Mouse (Mus musculus): Measurements from ENCODE around the gene Mrap. TPM values are rescaled to one million over a fixed set of nuclear protein-coding genes. Genes with fewer than 3 reads are reported as not detected.

Gene Mrap
- 0.21 and 0.34 TPM in 2 replicates for polyA plus RNA-seq (2015; fragmentation: Nextera tagmentation; extraction: Ambion mirVana)

DNA sequence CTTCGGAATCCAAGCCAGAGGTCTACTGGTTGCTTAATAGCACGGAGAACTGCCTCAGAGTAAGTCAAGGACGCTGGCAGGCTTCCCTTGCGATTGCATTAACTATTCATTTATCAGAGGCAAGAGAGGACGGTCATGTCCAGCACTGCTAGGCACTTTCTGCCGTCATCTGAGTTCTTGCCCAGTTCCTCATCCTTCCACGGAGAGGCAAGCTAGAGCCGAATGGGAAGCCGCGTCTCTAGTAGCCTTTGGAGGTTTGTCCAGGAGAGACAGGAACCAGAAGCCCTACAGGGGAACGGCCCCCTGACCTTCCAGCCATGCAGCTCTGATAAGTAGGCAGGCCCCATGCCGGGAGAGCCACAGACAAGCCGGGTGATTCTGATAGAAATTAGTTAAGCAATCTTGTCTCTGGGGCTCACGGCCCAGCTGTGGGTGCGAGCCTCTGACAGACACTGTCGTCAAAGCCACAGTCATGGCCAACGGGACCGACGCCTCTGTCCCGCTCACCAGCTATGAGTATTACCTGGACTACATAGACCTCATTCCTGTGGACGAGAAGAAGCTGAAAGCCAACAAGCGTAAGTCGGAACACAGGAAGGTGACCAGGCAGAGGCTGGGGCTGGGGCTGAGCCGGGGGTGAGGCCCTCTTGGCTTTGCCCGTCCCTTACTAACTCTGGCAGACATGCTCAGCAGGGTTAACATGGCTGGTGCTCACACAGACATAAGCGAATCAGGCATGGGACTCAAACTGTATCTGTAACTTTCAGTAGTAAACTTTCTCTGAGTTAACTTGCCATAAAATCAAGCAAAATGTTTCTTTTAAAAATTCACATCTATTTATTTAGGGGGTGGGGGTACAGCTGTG lies at the start of gene Mrap:
Gene Mrap, plus strand, starts transcription at position 116 of the 865 bp plus-strand sequence.
- no peak within 1 kb of the TSS for H3K9ac ChIP-seq
- H3K4me3 ChIP-seq (replicated peaks) = no peak within 1 kb of the TSS
- 83% methylated on average over 26 of the region's 26 CpGs for WGBS
- H3K36me3 ChIP-seq = no peaks in the 10 kb centered on the region
- ATAC-seq (ENCODE audit: insufficient number of reproducible peaks, low FRiP score, low TSS enrichment, low read depth) = no peak
- H3K27me3 ChIP-seq = no peaks in the 10 kb centered on the region
- H3K9me3 ChIP-seq (replicated peaks) = no peaks in the 10 kb centered on the region
- peaks cover 3% of the 10 kb centered on the region; the same call in 1 of the 2 replicates for H3K4me1 ChIP-seq
- no peak within 1 kb of the TSS for H3K27ac ChIP-seq (replicated peaks)
- no peak within 1 kb of the TSS for H3K4me2 ChIP-seq (replicated peaks)

DNA sequence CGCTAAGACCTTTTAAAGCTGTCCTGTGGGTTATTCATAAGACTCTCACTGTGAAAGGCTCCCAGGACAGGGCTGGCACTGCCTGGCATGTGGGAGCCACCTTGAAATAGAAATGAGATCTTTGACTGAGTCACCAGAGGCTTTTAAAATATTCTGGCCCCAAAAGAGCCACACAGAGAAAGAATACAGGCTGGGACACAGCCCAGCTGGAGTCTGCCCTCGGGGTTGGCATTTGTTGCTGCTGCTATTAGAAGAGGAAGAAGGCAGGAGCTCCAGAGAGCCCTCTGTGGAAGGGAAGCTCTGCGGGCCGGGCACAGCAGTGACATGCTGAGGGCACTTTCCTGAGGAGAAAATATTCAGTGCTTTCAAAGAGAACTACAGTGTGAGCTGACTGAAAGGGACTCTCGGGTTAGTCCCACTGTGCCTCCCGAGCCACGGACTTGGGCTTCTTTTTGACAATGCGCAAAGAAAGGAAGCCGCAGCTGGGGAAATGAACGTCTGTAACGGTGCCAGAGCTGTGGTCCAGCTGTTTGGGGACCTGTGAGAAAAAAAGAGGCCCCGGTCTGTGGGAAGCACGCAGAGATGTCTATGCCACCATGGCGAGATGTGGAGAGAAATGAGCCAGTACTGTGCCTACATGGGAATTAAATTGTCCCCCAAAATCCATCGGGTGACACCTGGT lies 45.2 kb upstream of the Mrap start:
- H3K4me1 ChIP-seq = peaks cover 7% of the 10 kb centered on the region; the same call in 1 of the 2 replicates
- H3K27ac ChIP-seq (replicated peaks) = no peak overlapping the region
- H3K9me3 ChIP-seq (replicated peaks) = no peaks in the 10 kb centered on the region
- no peak overlapping the region for H3K4me2 ChIP-seq (replicated peaks)
- WGBS = 55% methylated on average over 15 of the region's 15 CpGs
- ATAC-seq (ENCODE audit: insufficient number of reproducible peaks, low FRiP score, low TSS enrichment, low read depth) = no peak
- no peak overlapping the region for H3K4me3 ChIP-seq (replicated peaks)
- no peak overlapping the region for H3K9ac ChIP-seq
- no peaks in the 10 kb centered on the region for H3K36me3 ChIP-seq
- H3K27me3 ChIP-seq = no peaks in the 10 kb centered on the region

DNA sequence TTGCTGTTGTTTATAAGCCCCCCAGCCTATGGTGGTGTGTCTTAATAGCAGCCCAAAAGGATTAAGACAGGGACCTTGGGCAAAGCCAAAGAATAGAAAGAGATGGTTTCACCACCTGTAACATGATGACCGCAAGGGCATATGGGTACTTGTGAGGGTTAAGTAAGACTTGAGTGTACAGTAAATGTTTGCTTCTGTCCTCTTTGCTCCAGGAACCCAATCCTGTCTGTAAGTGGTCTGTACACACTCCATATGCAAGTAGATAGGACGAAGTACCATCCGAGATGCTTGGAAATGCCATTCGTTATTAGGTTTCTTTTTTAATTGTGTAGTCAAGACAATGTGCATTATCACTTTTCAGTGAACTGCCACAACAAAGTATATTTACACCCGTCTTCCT lies 44.4 kb upstream of the Mrap start:
- Histone ChIP-seq H3K4me3 (replicated peaks) (no peak overlapping the region), H3K36me3 (no peaks in the 10 kb centered on the region), H3K27me3 (no peaks in the 10 kb centered on the region), H3K9me3 (replicated peaks) (no peaks in the 10 kb centered on the region), H3K9ac (no peak overlapping the region), H3K27ac (replicated peaks) (no peak overlapping the region), H3K4me2 (replicated peaks) (no peak overlapping the region), H3K4me1 (peaks cover 7% of the 10 kb centered on the region; the same call in 1 of the 2 replicates)
- 91% methylated on average over 5 of the region's 5 CpGs for WGBS
- ATAC-seq (ENCODE audit: insufficient number of reproducible peaks, low FRiP score, low TSS enrichment, low read depth) = no peak

DNA sequence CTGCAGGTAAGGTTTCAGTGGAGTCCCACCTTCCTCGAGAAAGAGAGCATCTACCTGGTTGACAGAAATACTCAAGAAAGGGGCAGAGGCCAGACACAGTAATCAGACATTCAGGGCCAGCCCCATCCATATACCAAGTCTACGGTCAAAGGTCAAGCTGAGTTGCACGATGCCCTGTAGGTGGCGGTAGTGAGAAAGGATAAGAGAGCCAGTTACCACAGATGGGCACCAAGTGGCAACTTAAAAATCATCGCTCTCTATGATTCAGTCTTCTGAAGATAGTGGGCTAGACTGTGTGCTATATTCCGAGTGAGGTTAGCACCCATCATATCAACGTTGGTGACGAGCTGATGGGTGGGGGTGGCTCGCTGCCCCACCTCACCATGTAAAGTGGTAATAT lies 43.3 kb upstream of the Mrap start:
- H3K4me2 ChIP-seq (replicated peaks) = no peak overlapping the region
- H3K9me3 ChIP-seq (replicated peaks) = no peaks in the 10 kb centered on the region
- 68% methylated on average over 9 of the region's 9 CpGs for WGBS
- ATAC-seq (ENCODE audit: insufficient number of reproducible peaks, low FRiP score, low TSS enrichment, low read depth) = no peak
- H3K4me3 ChIP-seq (replicated peaks) = no peak overlapping the region
- peaks cover 7% of the 10 kb centered on the region; the same call in 1 of the 2 replicates for H3K4me1 ChIP-seq
- H3K9ac ChIP-seq = no peak overlapping the region
- no peak overlapping the region for H3K27ac ChIP-seq (replicated peaks)
- no peaks in the 10 kb centered on the region for H3K36me3 ChIP-seq
- no peaks in the 10 kb centered on the region for H3K27me3 ChIP-seq

DNA sequence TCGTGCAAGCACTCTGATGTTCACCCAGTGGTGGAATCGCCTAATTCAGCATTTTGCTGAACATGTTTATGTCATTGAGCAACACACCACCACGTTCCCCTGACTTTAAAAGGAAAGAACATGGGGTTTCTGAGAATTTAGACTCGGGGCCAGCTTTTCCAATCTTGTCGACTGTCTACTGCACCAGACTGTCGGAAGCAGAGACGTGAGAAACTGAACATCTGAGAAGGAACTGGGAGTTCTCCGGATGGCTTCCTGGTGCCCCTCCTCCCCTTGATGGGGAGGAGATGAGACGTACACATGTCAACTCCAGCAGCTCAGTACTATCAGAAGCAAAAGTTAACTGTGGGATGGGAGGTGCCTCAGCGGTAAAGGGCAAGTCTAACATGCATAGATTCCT lies 42.9 kb upstream of the Mrap start:
- 63% methylated on average over 10 of the region's 10 CpGs for WGBS
- no peak for ATAC-seq (ENCODE audit: insufficient number of reproducible peaks, low FRiP score, low TSS enrichment, low read depth)

DNA sequence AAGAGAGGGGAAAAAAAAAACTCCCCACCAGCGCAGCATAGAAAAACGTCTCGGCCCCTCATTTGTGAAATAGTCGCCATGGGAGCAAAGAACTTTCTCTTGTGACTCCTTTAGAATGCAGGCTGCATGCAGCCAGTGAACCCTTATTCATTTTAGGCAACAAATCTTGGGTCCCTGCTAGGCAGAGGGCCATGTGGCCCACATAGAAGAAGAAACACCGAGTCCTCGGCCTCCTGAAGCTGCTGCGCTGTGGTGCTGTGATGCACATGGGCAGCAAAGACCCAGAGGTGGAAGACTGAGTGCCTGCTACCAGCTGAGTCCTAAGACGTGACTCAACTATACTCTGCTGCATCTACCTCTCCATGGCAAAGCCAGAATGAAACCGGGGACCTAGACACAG lies 41.7 kb upstream of the Mrap start:
- H3K27me3 ChIP-seq = no peaks in the 10 kb centered on the region
- H3K4me1 ChIP-seq = peaks cover 7% of the 10 kb centered on the region; the same call in 1 of the 2 replicates
- no peak overlapping the region for H3K27ac ChIP-seq (replicated peaks)
- WGBS = 84% methylated on average over 9 of the region's 9 CpGs
- H3K4me2 ChIP-seq (replicated peaks) = no peak overlapping the region
- H3K9ac ChIP-seq = no peak overlapping the region
- H3K9me3 ChIP-seq (replicated peaks) = no peaks in the 10 kb centered on the region
- no peak overlapping the region for H3K4me3 ChIP-seq (replicated peaks)
- ATAC-seq (ENCODE audit: insufficient number of reproducible peaks, low FRiP score, low TSS enrichment, low read depth) = no peak
- H3K36me3 ChIP-seq = no peaks in the 10 kb centered on the region

More for the DNA sequence above, 42.9 kb upstream of the Mrap start:
- H3K4me1 ChIP-seq = peaks cover 7% of the 10 kb centered on the region; the same call in 1 of the 2 replicates
- H3K4me3 ChIP-seq (replicated peaks) = no peak overlapping the region
- no peaks in the 10 kb centered on the region for H3K27me3 ChIP-seq
- no peak overlapping the region for H3K9ac ChIP-seq
- H3K9me3 ChIP-seq (replicated peaks) = no peaks in the 10 kb centered on the region
- no peaks in the 10 kb centered on the region for H3K36me3 ChIP-seq
- H3K27ac ChIP-seq (replicated peaks) = no peak overlapping the region
- no peak overlapping the region for H3K4me2 ChIP-seq (replicated peaks)

DNA sequence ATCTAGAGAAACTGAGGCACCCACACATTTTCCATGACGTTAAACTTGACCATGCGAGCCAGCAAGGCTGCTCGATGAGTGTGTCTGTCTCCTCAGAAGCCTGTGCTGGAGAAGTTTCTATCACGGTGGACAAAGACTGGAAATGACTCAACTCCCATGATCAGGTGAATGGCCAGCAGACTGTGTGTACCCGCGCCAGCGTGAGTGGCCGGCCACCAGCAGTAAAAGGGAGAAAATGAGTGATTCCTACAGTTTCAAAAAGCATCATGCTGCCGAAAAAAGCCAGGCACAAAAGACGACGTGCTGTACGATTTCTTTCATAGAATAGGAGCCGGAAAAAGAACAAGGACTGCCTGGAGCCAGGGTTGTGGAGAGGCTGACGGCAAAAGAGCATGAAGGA lies 38.6 kb upstream of the Mrap start:
- H3K9me3 ChIP-seq (replicated peaks) = no peaks in the 10 kb centered on the region
- H3K36me3 ChIP-seq = no peaks in the 10 kb centered on the region
- no peaks in the 10 kb centered on the region for H3K4me1 ChIP-seq
- H3K27me3 ChIP-seq = no peaks in the 10 kb centered on the region
- no peak overlapping the region for H3K9ac ChIP-seq
- no peak overlapping the region for H3K4me3 ChIP-seq (replicated peaks)
- no peak overlapping the region for H3K27ac ChIP-seq (replicated peaks)
- ATAC-seq (ENCODE audit: insufficient number of reproducible peaks, low FRiP score, low TSS enrichment, low read depth) = no peak
- 72% methylated on average over 14 of the region's 14 CpGs for WGBS
- no peak overlapping the region for H3K4me2 ChIP-seq (replicated peaks)

DNA sequence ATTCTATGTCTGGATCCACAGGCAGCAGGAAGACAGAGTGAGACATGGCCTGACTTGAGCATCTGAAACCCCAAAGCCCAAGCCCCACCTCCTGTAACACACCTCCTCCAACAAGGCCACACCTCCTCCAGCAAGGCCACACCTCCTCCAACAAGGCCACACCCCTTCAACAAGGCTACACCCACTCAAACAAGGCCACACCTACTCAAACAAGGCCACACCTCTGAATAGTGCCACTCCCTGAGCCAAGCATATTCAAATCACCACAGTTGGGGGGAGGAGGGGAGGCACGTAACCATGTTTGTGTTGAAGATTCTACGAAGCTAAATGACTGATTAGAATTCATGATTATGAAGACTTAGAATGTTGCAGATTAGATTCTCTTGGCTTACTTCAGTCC lies 36.5 kb upstream of the Mrap start:
- H3K27ac ChIP-seq (replicated peaks) = no peak overlapping the region
- no peak overlapping the region for H3K9ac ChIP-seq
- WGBS = 88% methylated on average over 2 of the region's 2 CpGs
- H3K36me3 ChIP-seq = no peaks in the 10 kb centered on the region
- H3K9me3 ChIP-seq (replicated peaks) = no peaks in the 10 kb centered on the region
- no peak overlapping the region for H3K4me2 ChIP-seq (replicated peaks)
- H3K27me3 ChIP-seq = no peaks in the 10 kb centered on the region
- no peak for ATAC-seq (ENCODE audit: insufficient number of reproducible peaks, low FRiP score, low TSS enrichment, low read depth)
- H3K4me1 ChIP-seq = no peaks in the 10 kb centered on the region
- H3K4me3 ChIP-seq (replicated peaks) = no peak overlapping the region

DNA sequence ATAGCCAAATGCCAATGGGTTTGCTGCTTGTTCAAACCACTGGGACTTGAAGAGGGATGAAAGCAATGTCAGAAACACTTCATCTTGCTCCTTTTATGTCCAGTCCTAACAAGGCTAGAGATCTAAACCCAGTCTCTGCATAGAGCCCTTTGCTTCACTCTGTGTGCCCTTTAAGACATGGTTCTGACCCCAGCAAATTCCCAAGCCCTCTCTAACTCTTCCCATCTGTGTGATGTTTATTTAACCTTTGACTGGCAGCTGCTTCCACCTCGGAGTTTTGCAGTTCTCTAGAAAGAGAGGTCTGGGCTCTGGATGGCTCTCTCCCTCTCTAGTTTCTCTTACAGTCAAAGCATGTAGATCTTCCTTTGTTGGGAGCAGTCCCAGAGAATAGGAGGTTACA lies 34.4 kb upstream of the Mrap start:
- Histone ChIP-seq H3K9me3 (replicated peaks) (no peaks in the 10 kb centered on the region), H3K27me3 (no peaks in the 10 kb centered on the region), H3K9ac (no peak overlapping the region), H3K4me3 (replicated peaks) (no peak overlapping the region), H3K4me2 (replicated peaks) (no peak overlapping the region), H3K4me1 (no peaks in the 10 kb centered on the region), H3K36me3 (no peaks in the 10 kb centered on the region), H3K27ac (replicated peaks) (no peak overlapping the region)
- ATAC-seq (ENCODE audit: insufficient number of reproducible peaks, low FRiP score, low TSS enrichment, low read depth) = no peak
- 0% methylated on average over 1 of the region's 1 CpGs for WGBS

DNA sequence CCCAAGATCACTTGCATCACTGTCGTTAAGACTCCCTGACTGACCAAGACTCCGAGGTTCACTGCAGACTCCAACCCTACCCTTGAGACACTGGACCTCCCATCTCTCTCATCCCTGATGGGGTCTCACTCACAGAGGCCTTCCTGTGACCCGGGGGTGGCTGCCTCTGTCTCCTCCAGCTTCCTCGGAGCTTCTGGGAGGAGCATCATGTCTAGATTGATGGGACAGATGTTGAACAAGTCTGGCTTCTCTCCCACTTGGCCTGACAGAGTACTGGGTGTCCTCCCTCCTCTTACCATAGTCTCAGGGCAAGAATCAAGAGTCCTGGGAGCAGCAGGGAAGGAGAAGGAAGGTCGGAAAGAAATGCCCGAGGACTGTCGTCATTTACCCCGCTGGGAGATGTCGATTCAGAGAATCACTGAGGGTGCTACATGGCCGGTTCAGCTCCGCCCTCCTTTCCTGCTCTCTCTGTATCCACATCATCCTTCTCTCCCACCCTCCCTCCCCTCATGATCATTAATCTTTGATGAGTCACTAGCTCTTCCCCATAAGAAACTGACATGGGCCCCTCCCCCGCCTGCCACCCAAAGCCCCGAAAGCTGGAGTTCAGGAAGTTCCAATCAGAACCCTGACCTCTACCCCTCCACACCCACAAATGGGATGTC lies 33.7 kb upstream of the Mrap start:
- Histone ChIP-seq H3K27me3 (no peaks in the 10 kb centered on the region), H3K4me3 (replicated peaks) (no peak overlapping the region), H3K9ac (no peak overlapping the region), H3K27ac (replicated peaks) (no peak overlapping the region), H3K4me1 (0 out of 2 replicates have a peak, but pooled peaks cover 4% of the 10 kb centered on the region), H3K9me3 (replicated peaks) (no peaks in the 10 kb centered on the region), H3K4me2 (replicated peaks) (no peak overlapping the region), H3K36me3 (no peaks in the 10 kb centered on the region)
- ATAC-seq (ENCODE audit: insufficient number of reproducible peaks, low FRiP score, low TSS enrichment, low read depth) = no peak
- WGBS = 54% methylated on average over 13 of the region's 13 CpGs

DNA sequence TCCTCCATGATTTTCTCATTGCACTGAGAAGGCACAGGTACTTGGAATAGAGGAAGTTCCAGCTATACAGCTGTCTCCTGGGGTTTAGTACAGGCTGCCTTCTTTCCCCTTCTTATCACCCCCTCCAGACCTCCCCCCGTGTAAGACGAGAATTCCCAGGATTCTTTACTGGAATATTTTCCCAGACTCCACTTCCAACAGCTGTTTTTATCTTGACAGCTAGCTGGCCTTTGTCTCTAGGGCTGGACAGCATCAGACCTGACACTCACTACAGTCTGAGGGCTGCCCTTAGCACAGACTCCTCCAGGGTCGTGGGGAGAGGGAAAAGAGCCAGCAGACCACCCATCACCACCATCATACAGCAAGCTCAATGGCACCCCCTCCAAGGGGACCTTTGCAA lies 31.7 kb upstream of the Mrap start:
- peaks cover 20% of the 10 kb centered on the region for H3K4me1 ChIP-seq

More for the DNA sequence above, 31.7 kb upstream of the Mrap start:
- Histone ChIP-seq H3K4me3 (replicated peaks) (no peak overlapping the region), H3K27me3 (no peaks in the 10 kb centered on the region), H3K9ac (no peak overlapping the region), H3K4me2 (replicated peaks) (no peak overlapping the region), H3K36me3 (no peaks in the 10 kb centered on the region), H3K27ac (replicated peaks) (no peak overlapping the region), H3K9me3 (replicated peaks) (no peaks in the 10 kb centered on the region)
- WGBS = 20% methylated on average over 3 of the region's 3 CpGs
- ATAC-seq (ENCODE audit: insufficient number of reproducible peaks, low FRiP score, low TSS enrichment, low read depth) = no peak; the same call in 1 of the 2 replicates

Data from embryonic facial prominence, embryonic 15.5 days (tissue).